Mouse (Mus musculus) thymus, postnatal 36 days (tissue): ENCODE measurements at regions not wholly inside any gene's neighbourhood (a gene's known extent, or its start where the extent isn't known, plus 50 kb on each side); places are given as distances from the start of the nearest gene placed in this dataset.
A peak's percentile ranks its signal among the peaks of the same experiment; 100 is the strongest.
"Not testable (repeated sequence)": the region's sequence is repeated elsewhere in the genome, so short reads cannot be mapped to it uniquely, and the experiment has no call there.

Experiments
- DNase-seq, 2 experiments: peaks; one replicate each; pipeline ENCODE4 v3.0.0; 2022; ENCODE audit warnings: mixed read lengths in 2 of 2

GRCm38 (mm10) chr17:16951092-16952016, 112.6 kb upstream of the Zfp960 start:
- DNase-seq: peak; percentile 80 to 83

GRCm38 (mm10) chr17:16952146-16952545, 111.8 kb upstream of the Zfp960 start:
- DNase-seq: not testable (repeated sequence)

- not testable (repeated sequence) for DNase-seq
Observed at GRCm38 (mm10) chr17:16997241-16997640, 66.7 kb upstream of the Zfp960 start.

- peak; percentile 77 to 85 for DNase-seq
Observed at GRCm38 (mm10) chr17:17004632-17005265, 59.2 kb upstream of the Zfp960 start.

- not testable (repeated sequence) for DNase-seq
Observed at GRCm38 (mm10) chr17:17005267-17005666, 58.6 kb upstream of the Zfp960 start.
